Mouse (Mus musculus) midbrain, postnatal 0 days (tissue): ENCODE results near the gene Kbtbd12. TPM values are rescaled to one million over a fixed set of nuclear protein-coding genes. Genes with fewer than 3 reads are reported as not detected.

ENCODE experiments used
- ATAC-seq: fragments of 200-750 bp; cut with Nextera tagmentation; 2 replicates; pipeline ENCODE4 v1.8.0; 2017; ENCODE audit warnings: moderate number of reproducible peaks, mild to moderate bottlenecking, moderate TSS enrichment, moderate library complexity; ENCODE audit not compliant: low FRiP score
- DNase-seq: peaks from one replicate; pipeline ENCODE4 v3.0.0-alpha.2; 2015; ENCODE audit warnings: low spot score
- H3K27ac ChIP-seq: fragments of 300-500 bp; sonication (generic); 2 replicates; pipeline ENCODE4 v1.5.1; 2014; ENCODE audit warnings: low read depth, mild to moderate bottlenecking, low read length, mixed read lengths
- H3K27me3 ChIP-seq: fragments of 300-500 bp; sonication (generic); 2 replicates; pipeline ENCODE4 v1.6.1; 2014; ENCODE audit warnings: low read length, control low read depth, mixed read lengths; ENCODE audit not compliant: insufficient read depth
- H3K36me3 ChIP-seq: fragments of 300-500 bp; sonication (generic); 2 replicates; pipeline ENCODE4 v1.6.1; 2014; ENCODE audit warnings: low read length, control low read depth, mixed read lengths; ENCODE audit not compliant: insufficient read depth
- H3K4me1 ChIP-seq: fragments of 300-500 bp; sonication (generic); 2 replicates; pipeline ENCODE4 v1.6.1; 2014; ENCODE audit warnings: mild to moderate bottlenecking, control low read depth, antibody characterized with exemption, low read length, mixed read lengths; ENCODE audit not compliant: insufficient read depth
- H3K4me2 ChIP-seq: fragments of 300-500 bp; sonication (generic); 2 replicates; pipeline ENCODE4 v1.6.1; 2014; ENCODE audit warnings: low read depth, mild to moderate bottlenecking, low read length, mixed read lengths; ENCODE audit not compliant: poor library complexity, severe bottlenecking
- H3K4me3 ChIP-seq: fragments of 300-500 bp; sonication (generic); 2 replicates; pipeline ENCODE4 v1.5.1; 2014; ENCODE audit warnings: low read depth, mild to moderate bottlenecking, low read length, moderate library complexity
- H3K9ac ChIP-seq: fragments of 300-500 bp; sonication (generic); replicated peaks from 2 replicates; pipeline ENCODE4 v1.6.1; 2014; ENCODE audit warnings: mild to moderate bottlenecking, low read length, moderate library complexity, mixed read lengths; ENCODE audit not compliant: poor library complexity, severe bottlenecking
- H3K9me3 ChIP-seq: fragments of 300-500 bp; sonication (generic); 2 replicates; pipeline ENCODE4 v1.6.1; 2016; ENCODE audit warnings: low read length, control low read depth
- CTCF ChIP-seq: IDR thresholded peaks from 2 replicates; pipeline ENCODE4 v1.5.1; 2016; ENCODE audit warnings: antibody characterized with exemption, mild to moderate bottlenecking
- WGBS: fragments of 180-500 bp; shearing (Covaris S2); extraction: QIAGEN DNeasy Blood & Tissue Kit; methylation state at CpG from one replicate; pipeline ENCODE4 v1.1.7; 2014; 5-methylcytosine and 5-hydroxymethylcytosine counted together
- polyA plus RNA-seq: library from polyadenylated mRNA; unstranded; fragments of >200 nt; fragmentation: Nextera tagmentation; extraction: Ambion mirVana; gene quantifications from 2 replicates; pipeline ENCODE4 v1.2.1, GENCODE M21; 2015
- total RNA-seq: library from RNA; depleted of rRNA; stranded (reverse); fragments of >200 nt; gene quantifications from 2 replicates; pipeline ENCODE4 v1.2.3, GENCODE M21; 2014; rRNA removed

Gene Kbtbd12
- total RNA-seq: 0.16 and 0.38 TPM in 2 replicates
- 0.25 TPM in 1 of 2 replicates, not detected in the other for polyA plus RNA-seq

- Histone ChIP-seq H3K9ac (no peak within 1 kb of the TSS), H3K27ac (no peak within 1 kb of the TSS), H3K9me3 (no peaks in the 10 kb centered on the region), H3K27me3 (no peaks in the 10 kb centered on the region), H3K4me2 (no peak within 1 kb of the TSS), H3K36me3 (no peaks in the 10 kb centered on the region), H3K4me3 (no peak within 1 kb of the TSS), H3K4me1 (peaks cover 4% of the 10 kb centered on the region; the same call in 1 of the 2 replicates)
- TF ChIP-seq CTCF: no peak
- DNase-seq (no peak), ATAC-seq (no peak)
- 99% methylated on average over 5 of the region's 5 CpGs for WGBS
Observed at GRCm38 (mm10) chr6:88637611-88638301, at the start of gene Kbtbd12. TSS of gene Kbtbd12 (minus strand) at chr6:88637950.

GRCm38 (mm10) chr6:88683380-88684053, 45.8 kb upstream of the Kbtbd12 start:
- no peak for ATAC-seq

GRCm38 (mm10) chr6:88681026-88681425, 43.3 kb upstream of the Kbtbd12 start:
- H3K9me3 ChIP-seq: no peaks in the 10 kb centered on the region
- no peaks in the 10 kb centered on the region for H3K4me1 ChIP-seq
- no peak for ATAC-seq
- H3K27me3 ChIP-seq: no peaks in the 10 kb centered on the region
- no peak for DNase-seq
- no peak overlapping the region for H3K4me3 ChIP-seq
- no peaks in the 10 kb centered on the region for H3K36me3 ChIP-seq
- WGBS: 85% methylated on average over 3 of the region's 3 CpGs
- H3K4me2 ChIP-seq: no peak overlapping the region
- no peak overlapping the region for H3K27ac ChIP-seq
- H3K9ac ChIP-seq: no peak overlapping the region
- no peak for TF ChIP-seq CTCF

More at GRCm38 (mm10) chr6:88683380-88684053, 45.8 kb upstream of the Kbtbd12 start:
- Histone ChIP-seq H3K4me1 (no peaks in the 10 kb centered on the region), H3K36me3 (no peaks in the 10 kb centered on the region), H3K4me2 (no peak overlapping the region), H3K27ac (no peak overlapping the region), H3K4me3 (no peak overlapping the region), H3K9me3 (no peaks in the 10 kb centered on the region), H3K9ac (no peak overlapping the region), H3K27me3 (no peaks in the 10 kb centered on the region)
- TF ChIP-seq CTCF: no peak
- DNase-seq: peak; percentile 45
- 35% methylated on average over 7 of the region's 7 CpGs for WGBS

- no peak for ATAC-seq
- no peak for TF ChIP-seq CTCF
- H3K36me3 ChIP-seq: no peaks in the 10 kb centered on the region
- H3K9me3 ChIP-seq: no peaks in the 10 kb centered on the region
- no peak for DNase-seq
- H3K9ac ChIP-seq: no peak overlapping the region
- no peak overlapping the region for H3K4me2 ChIP-seq
- 65% methylated on average over 2 of the region's 2 CpGs for WGBS
- no peaks in the 10 kb centered on the region for H3K27me3 ChIP-seq
- no peaks in the 10 kb centered on the region for H3K4me1 ChIP-seq
- H3K27ac ChIP-seq: no peak overlapping the region
- no peak overlapping the region for H3K4me3 ChIP-seq
Observed at GRCm38 (mm10) chr6:88677738-88678137, 40.0 kb upstream of the Kbtbd12 start.

GRCm38 (mm10) chr6:88676753-88677736, 39.3 kb upstream of the Kbtbd12 start:
- Histone ChIP-seq H3K4me1 (no peaks in the 10 kb centered on the region), H3K9ac (no peak overlapping the region), H3K36me3 (no peaks in the 10 kb centered on the region), H3K9me3 (no peaks in the 10 kb centered on the region), H3K4me3 (no peak overlapping the region), H3K4me2 (no peak overlapping the region), H3K27ac (no peak overlapping the region), H3K27me3 (no peaks in the 10 kb centered on the region)
- DNase-seq: no peak
- TF ChIP-seq CTCF: no peak
- no peak for ATAC-seq
- 86% methylated on average over 6 of the region's 6 CpGs for WGBS
